Mouse (Mus musculus) megakaryocyte, embryonic 14.5 days (primary cell): ENCODE measurements around the gene Copg2. TPM values are rescaled to one million over a fixed set of nuclear protein-coding genes. Genes with fewer than 3 reads are reported as not detected.

Experiments
- H3K27me3 ChIP-seq: replicated peaks from 2 replicates; pipeline ENCODE3; 2012; ENCODE audit warnings: inconsistent platforms
- H3K36me3 ChIP-seq: replicated peaks from 2 replicates; pipeline ENCODE3; 2012; ENCODE audit warnings: low read length, inconsistent platforms, mixed read lengths
- H3K4me1 ChIP-seq: 2 replicates; pipeline ENCODE4 v1.6.1; 2012; ENCODE audit warnings: inconsistent platforms
- H3K4me3 ChIP-seq: replicated peaks from 2 replicates; pipeline ENCODE3; 2012; ENCODE audit warnings: moderate library complexity, mild to moderate bottlenecking, inconsistent platforms
- H3K9me3 ChIP-seq: 2 replicates; pipeline ENCODE4 v1.6.1; 2012; ENCODE audit warnings: inconsistent platforms
- FLI1 ChIP-seq: IDR thresholded peaks from 2 replicates; pipeline ENCODE4 v1.6.1; 2012; ENCODE audit warnings: low read length, inconsistent platforms, mixed read lengths
- GATA1 ChIP-seq: IDR thresholded peaks from 3 replicates; pipeline ENCODE4 v1.6.1; 2012; ENCODE audit warnings: mixed read lengths, low read length, inconsistent platforms, borderline replicate concordance
- polyA plus RNA-seq: library from polyadenylated mRNA; stranded (reverse); fragments of >175 nt; gene quantifications from 2 replicates; pipeline ENCODE4 v1.2.3, GENCODE M21; 2012; ENCODE audit warnings: low replicate concordance; ENCODE audit not compliant: insufficient read depth

Copg2 gene
- polyA plus RNA-seq, 1 experiment: 1.3 TPM

DNA sequence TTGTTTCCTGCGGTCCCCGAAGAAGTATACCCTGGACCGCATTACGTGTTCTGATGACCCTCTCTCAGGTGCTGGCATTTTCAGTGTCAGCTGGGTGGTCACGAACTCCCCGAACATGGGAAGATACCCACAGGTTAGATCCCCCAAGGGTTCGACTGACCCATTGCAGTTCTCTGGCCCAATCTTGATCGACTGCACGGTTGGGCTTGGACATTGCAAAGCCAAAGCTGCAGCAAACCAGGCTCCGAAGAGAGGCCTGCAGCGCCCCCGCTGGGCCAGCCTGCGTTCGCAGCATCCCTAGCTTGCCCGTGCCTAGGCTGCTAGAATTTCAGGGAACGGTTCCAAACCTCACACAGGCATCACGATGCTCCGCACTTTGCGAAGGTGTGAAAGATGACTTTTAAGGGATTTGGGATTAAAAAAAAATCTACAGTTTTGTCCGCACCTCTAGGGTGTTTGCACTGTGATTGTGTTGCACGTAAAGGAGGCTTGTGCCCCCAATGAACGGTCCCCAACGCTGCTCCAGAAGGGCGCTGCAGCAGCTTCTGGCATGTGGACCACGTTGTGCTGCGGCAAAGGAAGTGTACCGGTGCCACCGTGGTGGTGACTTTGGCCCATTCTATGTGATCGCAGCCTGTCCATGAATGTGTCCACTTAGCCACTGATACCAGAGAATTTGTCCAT lies 159.6 kb downstream of the Copg2 start:
- Histone ChIP-seq H3K4me1 (peaks cover 33% of the 10 kb centered on the region), H3K36me3 (no peaks in the 10 kb centered on the region), H3K4me3 (peak overlapping the region; percentile 89), H3K27me3 (peaks cover 72% of the 10 kb centered on the region), H3K9me3 (peaks cover 60% of the 10 kb centered on the region)
- TF ChIP-seq GATA1 (no peak), FLI1 (no peak)

DNA sequence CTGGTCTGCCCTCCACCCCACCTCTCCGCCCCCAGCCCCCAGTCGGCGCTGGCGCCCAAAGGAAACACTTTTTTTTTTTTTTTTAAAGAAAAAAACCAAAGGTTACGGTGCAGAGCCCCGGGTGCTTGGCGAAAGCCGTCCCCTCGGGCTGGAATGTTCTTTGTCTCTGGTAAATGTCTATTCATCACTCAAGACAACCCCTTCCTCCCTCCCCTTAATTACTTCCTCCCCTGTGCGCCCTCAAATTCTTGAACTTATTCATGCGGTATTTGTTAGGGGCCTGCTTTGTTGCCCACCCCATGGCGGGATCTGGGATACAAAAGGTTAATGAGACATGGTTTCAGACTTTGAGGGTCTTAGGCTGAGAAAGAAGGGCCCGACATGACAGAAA lies 160.2 kb downstream of the Copg2 start:
- peaks cover 33% of the 10 kb centered on the region for H3K4me1 ChIP-seq
- TF ChIP-seq FLI1 (no peak), GATA1 (no peak)
- H3K9me3 ChIP-seq: peaks cover 60% of the 10 kb centered on the region
- H3K36me3 ChIP-seq: no peaks in the 10 kb centered on the region
- peak overlapping the region; percentile 89 for H3K4me3 ChIP-seq
- peaks cover 78% of the 10 kb centered on the region for H3K27me3 ChIP-seq

DNA sequence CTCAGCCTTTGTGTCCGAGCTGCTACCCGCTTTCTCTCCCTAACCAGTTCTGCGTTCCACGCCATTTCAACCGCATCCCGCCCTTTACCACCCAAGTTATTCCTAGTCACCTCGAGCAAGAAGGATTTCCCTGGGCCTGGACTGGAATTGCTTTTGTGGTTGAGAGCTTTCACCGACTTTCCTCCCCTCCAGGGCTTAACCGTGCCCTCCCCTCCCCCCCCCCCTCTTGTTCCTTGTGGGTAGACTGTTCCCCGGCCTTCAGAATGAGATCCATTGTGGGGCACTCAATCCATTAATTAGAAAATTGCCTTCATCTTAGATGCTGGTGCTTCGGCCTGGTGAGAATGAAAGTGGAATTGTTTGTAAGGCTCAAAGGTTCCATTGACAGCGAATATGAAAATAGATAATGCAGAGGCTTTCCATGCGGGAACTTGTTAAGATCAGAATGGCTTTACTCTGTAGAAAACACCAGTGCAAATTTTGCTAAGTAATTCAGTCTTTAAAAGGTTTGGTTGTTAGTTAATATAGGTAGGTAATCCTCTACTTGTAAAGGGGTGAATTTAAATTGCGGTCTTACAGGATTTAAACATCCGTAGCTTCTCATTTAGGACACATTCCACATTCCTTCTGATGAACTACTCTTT lies 160.7 kb downstream of the Copg2 start:
- H3K27me3 ChIP-seq: peaks cover 78% of the 10 kb centered on the region
- peaks cover 33% of the 10 kb centered on the region for H3K4me1 ChIP-seq
- no peak for TF ChIP-seq GATA1
- TF ChIP-seq FLI1: no peak

DNA sequence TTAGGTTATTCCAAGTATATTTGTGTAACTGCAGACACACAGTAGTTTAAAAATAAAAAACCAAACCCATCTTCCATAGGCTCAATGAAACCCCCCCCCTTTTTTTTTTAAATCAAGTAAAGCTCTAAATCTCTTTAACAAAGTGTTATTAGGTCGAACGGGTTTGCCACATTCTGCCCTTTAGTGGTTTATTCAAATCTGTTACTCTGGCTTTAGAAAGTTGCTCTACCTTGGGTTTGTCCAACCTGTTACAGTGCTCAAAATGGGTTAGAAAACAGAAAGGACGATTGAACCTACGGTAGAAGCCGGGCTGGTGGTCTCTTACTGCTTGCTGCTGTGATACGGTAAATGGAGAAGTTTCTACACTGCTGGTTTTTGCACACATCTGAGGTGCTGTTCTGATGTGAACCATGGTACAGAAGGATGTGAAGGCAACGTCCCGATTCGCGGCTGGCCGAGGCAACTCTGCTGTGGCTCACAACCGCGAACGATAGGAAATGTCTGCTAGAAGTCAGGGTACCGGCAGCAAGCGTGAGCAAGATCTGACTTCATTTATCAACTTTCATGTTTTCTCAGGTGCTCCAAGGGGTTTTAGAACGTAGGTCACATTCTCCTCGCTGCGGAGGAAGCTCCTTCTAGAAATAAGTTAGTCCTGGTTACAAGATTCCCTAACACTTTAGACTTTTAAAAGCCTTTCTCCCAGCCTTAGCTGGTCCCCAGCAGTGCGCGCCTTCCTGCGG lies 161.4 kb downstream of the Copg2 start:
- Histone ChIP-seq H3K27me3 (peaks cover 81% of the 10 kb centered on the region), H3K4me3 (peak overlapping the region; percentile 89), H3K4me1 (peaks cover 33% of the 10 kb centered on the region), H3K36me3 (no peaks in the 10 kb centered on the region), H3K9me3 (peaks cover 60% of the 10 kb centered on the region)
- no peak for TF ChIP-seq FLI1
- no peak for TF ChIP-seq GATA1

More for the DNA sequence above, 160.7 kb downstream of the Copg2 start:
- peak overlapping the region; percentile 89 for H3K4me3 ChIP-seq
- H3K36me3 ChIP-seq: no peaks in the 10 kb centered on the region
- peaks cover 60% of the 10 kb centered on the region for H3K9me3 ChIP-seq

DNA sequence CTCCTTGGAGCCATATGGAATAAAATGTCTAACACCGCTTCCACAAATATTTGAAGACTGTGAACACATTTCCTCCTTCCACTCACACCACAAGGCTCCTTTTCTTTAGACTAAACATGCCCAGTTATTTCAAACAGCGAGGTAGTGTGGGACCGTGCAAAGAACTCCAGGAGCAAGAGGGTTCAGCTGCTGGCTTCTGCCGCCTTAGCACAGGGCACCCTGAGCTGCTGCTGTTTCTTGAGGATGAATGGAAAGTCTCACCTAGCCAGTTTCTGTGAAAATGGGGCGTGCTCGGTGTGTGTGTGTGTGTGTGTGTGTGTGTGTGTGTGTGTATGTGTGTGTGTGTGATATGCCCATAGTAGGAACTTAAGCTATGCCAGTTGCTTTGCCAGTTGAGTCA lies 162.1 kb downstream of the Copg2 start:
- Histone ChIP-seq H3K36me3 (no peaks in the 10 kb centered on the region), H3K9me3 (peaks cover 58% of the 10 kb centered on the region), H3K4me1 (peaks cover 37% of the 10 kb centered on the region), H3K4me3 (peak overlapping the region; percentile 7), H3K27me3 (peaks cover 81% of the 10 kb centered on the region)
- TF ChIP-seq GATA1: no peak
- no peak for TF ChIP-seq FLI1

DNA sequence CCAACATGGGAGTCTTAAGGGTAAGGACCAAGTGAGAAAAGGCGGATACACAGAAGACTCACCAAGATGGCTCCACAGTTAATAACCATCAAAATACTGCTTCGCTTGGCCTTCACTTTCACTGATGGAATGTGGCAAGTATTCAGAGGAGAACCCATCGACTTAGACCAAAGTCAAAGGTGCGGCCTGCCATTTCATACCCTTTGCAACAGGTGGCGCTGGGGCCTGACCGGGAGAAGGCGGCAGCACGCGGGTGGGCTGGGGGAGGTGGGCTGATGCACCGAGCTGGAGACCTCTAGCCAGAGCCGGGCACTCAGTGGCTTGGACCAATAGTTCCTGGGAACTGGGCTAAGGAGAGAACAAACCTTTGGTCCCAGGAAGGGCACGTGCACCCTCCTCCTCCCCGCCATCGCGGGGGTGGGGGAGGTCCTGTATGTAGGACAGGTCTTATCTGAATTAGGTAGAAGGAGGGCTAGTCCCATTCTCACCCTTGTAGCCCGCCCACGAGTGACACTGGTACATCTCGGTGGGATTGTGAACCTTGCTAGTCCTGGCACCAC lies 163.9 kb downstream of the Copg2 start:
- H3K27me3 ChIP-seq: peaks cover 75% of the 10 kb centered on the region
- H3K4me1 ChIP-seq: peaks cover 24% of the 10 kb centered on the region
- no peaks in the 10 kb centered on the region for H3K36me3 ChIP-seq
- H3K4me3 ChIP-seq: no peak overlapping the region
- TF ChIP-seq GATA1 (no peak), FLI1 (no peak)
- H3K9me3 ChIP-seq: peaks cover 43% of the 10 kb centered on the region

DNA sequence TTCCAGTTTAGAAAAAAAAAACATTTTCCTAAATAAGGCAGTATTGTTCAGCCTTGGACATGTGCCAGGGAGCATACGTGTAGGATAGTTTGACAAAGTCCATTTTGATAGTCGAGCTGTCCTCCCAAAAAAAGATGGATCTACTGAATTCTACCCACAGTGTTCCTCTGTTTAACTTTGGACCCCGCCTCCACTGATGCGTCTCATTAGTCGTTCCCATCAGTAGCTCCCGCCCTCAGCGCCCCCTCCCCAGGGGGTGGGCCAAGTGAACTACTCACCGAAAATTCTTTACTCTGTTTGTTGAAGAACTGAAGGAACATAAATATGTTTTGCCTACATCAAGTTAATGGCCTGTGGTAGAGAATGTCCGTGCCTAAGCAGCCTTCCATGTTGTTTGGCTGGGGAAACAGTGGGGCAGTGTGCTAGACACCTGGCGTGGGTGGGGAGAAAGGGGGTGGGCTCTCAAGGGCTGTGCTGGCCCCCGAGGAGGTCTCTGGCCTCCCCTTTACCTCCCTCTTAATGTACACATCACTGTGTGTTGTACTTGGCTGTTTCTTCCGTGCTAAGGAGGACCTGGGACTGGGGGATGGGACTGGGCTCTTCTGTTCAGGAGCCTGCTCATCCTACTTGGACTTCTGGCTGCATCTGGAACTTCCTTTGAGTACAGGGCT lies 166.2 kb downstream of the Copg2 start:
- peaks cover 15% of the 10 kb centered on the region; the same call in 1 of the 2 replicates for H3K4me1 ChIP-seq
- peaks cover 24% of the 10 kb centered on the region for H3K9me3 ChIP-seq
- H3K4me3 ChIP-seq: no peak overlapping the region
- peaks cover 63% of the 10 kb centered on the region for H3K27me3 ChIP-seq
- no peaks in the 10 kb centered on the region for H3K36me3 ChIP-seq
- TF ChIP-seq GATA1: no peak
- TF ChIP-seq FLI1: no peak

DNA sequence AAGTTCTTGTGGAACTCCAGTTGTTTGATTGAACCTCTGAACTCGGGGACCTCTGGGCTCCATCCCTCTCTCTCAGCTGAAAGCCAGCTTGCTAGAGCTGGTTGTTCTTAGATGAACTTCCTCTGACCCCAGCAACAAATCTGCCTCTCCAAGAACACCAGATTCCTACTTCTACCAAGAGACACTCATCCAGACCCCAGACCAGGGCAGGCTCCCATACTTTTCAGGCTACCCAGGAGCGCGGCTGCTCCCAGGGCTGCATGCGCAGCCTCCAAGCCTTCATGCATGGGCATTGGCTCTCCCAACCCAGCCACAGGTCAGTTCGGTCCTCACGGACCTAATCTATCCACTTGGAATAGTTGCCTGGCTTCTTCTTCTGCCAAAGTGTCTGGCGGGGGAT lies 173.3 kb downstream of the Copg2 start, which contains the start of gene Mest:
Mest (plus strand) TSS at position 217 of the 400 bp plus-strand sequence.
- Histone ChIP-seq H3K4me1 (peaks cover 10% of the 10 kb centered on the region), H3K27me3 (peaks cover 25% of the 10 kb centered on the region), H3K4me3 (no peak within 1 kb of the TSS), H3K9me3 (peaks cover 2% of the 10 kb centered on the region; the same call in 1 of the 2 replicates), H3K36me3 (no peaks in the 10 kb centered on the region)
- TF ChIP-seq GATA1 (no peak), FLI1 (no peak)

DNA sequence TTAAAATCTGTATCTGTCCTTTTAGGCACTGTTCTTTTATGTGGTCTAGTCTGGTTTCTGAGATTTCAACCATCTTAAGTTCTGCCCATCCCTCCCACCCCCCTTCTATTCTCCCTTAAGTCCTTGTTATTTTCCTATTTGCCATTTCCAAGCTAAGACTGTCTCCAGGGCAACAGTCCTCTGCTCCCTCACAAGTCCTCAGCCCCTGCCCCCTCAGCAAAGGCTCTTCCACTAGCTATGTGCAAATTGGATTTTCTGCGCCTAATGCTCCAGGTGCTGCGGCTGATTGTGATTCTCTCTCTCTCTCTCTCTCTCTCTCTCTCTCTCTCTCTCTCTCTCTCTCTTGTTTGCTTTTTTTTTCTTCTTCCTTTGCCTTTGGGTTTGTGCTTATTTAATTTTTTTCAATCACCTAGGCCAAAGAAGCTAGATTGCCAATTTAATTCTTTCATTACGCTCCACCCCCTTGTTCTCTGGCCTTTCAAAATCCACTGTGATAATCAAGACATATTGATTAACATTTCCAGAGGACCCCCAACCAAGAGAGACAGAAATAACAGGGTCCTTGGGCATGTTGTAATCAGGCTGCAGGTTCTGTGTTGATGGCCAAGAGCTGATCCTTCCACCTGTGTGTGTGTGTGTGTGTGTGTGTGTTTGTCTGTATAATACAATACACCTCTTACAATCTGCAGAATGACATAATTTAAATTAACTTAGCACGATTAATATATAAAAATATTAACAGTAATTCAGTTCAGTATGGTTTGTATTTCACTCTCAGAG lies 174.0 kb downstream of the Copg2 start:
- peaks cover 10% of the 10 kb centered on the region for H3K4me1 ChIP-seq
- no peak overlapping the region for H3K4me3 ChIP-seq
- TF ChIP-seq GATA1: no peak
- TF ChIP-seq FLI1: no peak
- peaks cover 2% of the 10 kb centered on the region; the same call in 1 of the 2 replicates for H3K9me3 ChIP-seq
- no peaks in the 10 kb centered on the region for H3K36me3 ChIP-seq
- peaks cover 21% of the 10 kb centered on the region for H3K27me3 ChIP-seq
